Mouse (Mus musculus) heart, embryonic 12.5 days (tissue): ENCODE measurements around the gene Olfr608. TPM values are rescaled to one million over a fixed set of nuclear protein-coding genes. Genes with fewer than 3 reads are reported as not detected.
"Not testable (repeated sequence)": the region's sequence is repeated elsewhere in the genome, so short reads cannot be mapped to it uniquely, and the experiment has no call there.

ENCODE experiments used
- ATAC-seq: fragments of 200-750 bp; cut with Nextera tagmentation; 2 replicates; pipeline ENCODE4 v1.8.0; 2017; ENCODE audit warnings: moderate TSS enrichment, moderate library complexity; ENCODE audit not compliant: insufficient number of reproducible peaks, low FRiP score
- H3K27ac ChIP-seq: fragments of 300-500 bp; sonication (generic); 2 replicates; pipeline ENCODE4 v1.5.1; 2016; ENCODE audit warnings: mild to moderate bottlenecking, moderate library complexity; ENCODE audit not compliant: poor library complexity, severe bottlenecking
- H3K27me3 ChIP-seq: fragments of 300-500 bp; sonication (generic); replicated peaks from 2 replicates; pipeline ENCODE4 v1.6.1; 2016; ENCODE audit warnings: mild to moderate bottlenecking, moderate library complexity
- H3K36me3 ChIP-seq: fragments of 300-500 bp; sonication (generic); 2 replicates; pipeline ENCODE4 v1.6.1; 2016; ENCODE audit warnings: mild to moderate bottlenecking, moderate library complexity
- H3K4me1 ChIP-seq: fragments of 300-500 bp; sonication (generic); replicated peaks from 2 replicates; pipeline ENCODE4 v1.6.1; 2016; ENCODE audit warnings: mild to moderate bottlenecking
- H3K4me2 ChIP-seq: fragments of 300-500 bp; sonication (generic); 2 replicates; pipeline ENCODE4 v1.6.1; 2016; ENCODE audit warnings: mild to moderate bottlenecking, moderate library complexity
- H3K4me3 ChIP-seq: fragments of 300-500 bp; sonication (generic); 2 replicates; pipeline ENCODE4 v1.5.1; 2016; ENCODE audit warnings: mild to moderate bottlenecking
- H3K9ac ChIP-seq: fragments of 300-500 bp; sonication (generic); 2 replicates; pipeline ENCODE4 v1.6.1; 2016; ENCODE audit warnings: mild to moderate bottlenecking, moderate library complexity
- H3K9me3 ChIP-seq: fragments of 300-500 bp; sonication (generic); replicated peaks from 2 replicates; pipeline ENCODE4 v1.6.1; 2016; ENCODE audit warnings: mild to moderate bottlenecking, moderate library complexity
- WGBS: fragments of 180-500 bp; shearing (Covaris S2); methylation state at CpG from one replicate; pipeline ENCODE4 v1.1.7; 2016; 5-methylcytosine and 5-hydroxymethylcytosine counted together
- polyA plus RNA-seq: library from polyadenylated mRNA; unstranded; fragments of >200 nt; fragmentation: Nextera tagmentation; extraction: Ambion mirVana; gene quantifications from 2 replicates; pipeline ENCODE4 v1.2.1, GENCODE M21; 2016

Olfr608 gene
- 0.17 TPM in 1 of 2 replicates, not detected in the other for polyA plus RNA-seq

DNA sequence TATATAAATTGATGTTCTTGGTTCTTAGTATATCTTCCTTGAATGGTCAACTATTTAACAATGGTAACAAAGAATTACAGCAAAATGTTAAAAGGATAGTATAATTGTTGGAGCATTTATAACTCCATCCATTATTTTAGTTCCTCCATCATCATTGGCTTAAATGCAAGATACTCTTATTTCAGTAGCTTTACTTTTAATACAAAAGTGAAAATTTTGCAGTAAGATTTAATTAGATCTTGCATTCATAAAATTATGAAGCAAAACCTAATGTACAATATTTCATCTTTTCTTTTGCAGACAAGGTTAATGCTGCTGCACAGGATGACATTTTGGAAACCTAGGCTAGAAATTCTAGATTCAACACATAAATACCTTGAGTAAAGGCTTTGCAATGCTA, at the start of gene Olfr608:
Olfr608 (plus strand) TSS at position 301 of the 400 bp plus-strand sequence.
- Histone ChIP-seq H3K27me3 (no peaks in the 10 kb centered on the region), H3K27ac (no peak within 1 kb of the TSS), H3K9me3 (no peaks in the 10 kb centered on the region), H3K36me3 (no peaks in the 10 kb centered on the region), H3K4me1 (no peaks in the 10 kb centered on the region), H3K4me3 (no peak within 1 kb of the TSS), H3K9ac (no peak within 1 kb of the TSS), H3K4me2 (no peak within 1 kb of the TSS)
- no peak for ATAC-seq

DNA sequence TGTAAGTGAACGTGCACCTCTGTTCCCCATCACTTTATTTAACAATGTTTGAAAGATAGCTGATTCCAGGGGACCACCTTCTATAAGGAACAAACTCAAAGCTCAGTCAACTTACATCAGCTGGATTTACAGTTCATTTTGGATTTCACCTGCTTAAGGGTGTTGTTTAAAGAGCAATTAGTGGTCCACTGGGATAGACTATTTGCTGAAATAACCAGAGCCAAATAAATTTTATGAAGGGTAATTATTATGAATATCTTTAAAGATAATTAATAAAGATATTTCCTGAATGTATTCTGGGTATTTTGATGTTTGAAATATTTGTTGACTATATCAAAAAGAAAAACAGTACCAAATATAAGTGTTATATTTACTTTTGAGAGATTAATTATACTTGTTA, 24.3 kb upstream of the Olfr608 start, which contains the start of gene Olfr605:
Olfr605 (minus strand) TSS at position 101 of the 400 bp plus-strand sequence.
- no peaks in the 10 kb centered on the region for H3K36me3 ChIP-seq
- no peaks in the 10 kb centered on the region for H3K9me3 ChIP-seq
- no peak within 1 kb of the TSS for H3K4me3 ChIP-seq
- no peak within 1 kb of the TSS for H3K4me2 ChIP-seq
- no peak within 1 kb of the TSS for H3K27ac ChIP-seq
- H3K27me3 ChIP-seq = no peaks in the 10 kb centered on the region
- H3K9ac ChIP-seq = no peak within 1 kb of the TSS
- H3K4me1 ChIP-seq = no peaks in the 10 kb centered on the region
- 77% methylated on average over 1 of the region's 1 CpGs for WGBS
- no peak for ATAC-seq

DNA sequence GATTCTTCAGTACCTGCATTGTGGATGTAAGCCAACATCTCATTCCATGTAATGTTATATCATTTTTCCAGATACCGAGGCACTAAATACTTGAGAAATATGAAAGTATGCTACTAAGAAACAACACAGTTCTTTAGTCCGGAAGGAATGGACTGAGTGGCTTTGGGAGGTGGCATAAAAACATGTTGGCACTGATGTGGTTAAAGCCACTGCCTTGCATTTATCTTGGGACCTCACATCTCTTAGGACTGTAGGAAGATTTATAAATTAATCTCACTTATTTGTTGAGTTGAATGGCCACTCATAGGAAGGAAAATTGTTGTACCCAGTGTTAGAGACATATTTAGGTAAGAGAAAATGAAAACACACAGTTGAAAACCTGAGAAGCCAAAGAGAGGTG, 20.9 kb upstream of the Olfr608 start, which contains the start of gene Olfr606:
Olfr606 (plus strand) TSS at position 301 of the 400 bp plus-strand sequence.
- ATAC-seq = no peak
- Histone ChIP-seq H3K9me3 (0 out of 2 replicates have a peak, but pooled peaks cover 2% of the 10 kb centered on the region), H3K4me1 (no peaks in the 10 kb centered on the region), H3K27ac (no peak within 1 kb of the TSS), H3K27me3 (no peaks in the 10 kb centered on the region), H3K4me3 (no peak within 1 kb of the TSS), H3K36me3 (no peaks in the 10 kb centered on the region), H3K9ac (no peak within 1 kb of the TSS), H3K4me2 (no peak within 1 kb of the TSS)
- WGBS = 81% methylated on average over 2 of the region's 2 CpGs

DNA sequence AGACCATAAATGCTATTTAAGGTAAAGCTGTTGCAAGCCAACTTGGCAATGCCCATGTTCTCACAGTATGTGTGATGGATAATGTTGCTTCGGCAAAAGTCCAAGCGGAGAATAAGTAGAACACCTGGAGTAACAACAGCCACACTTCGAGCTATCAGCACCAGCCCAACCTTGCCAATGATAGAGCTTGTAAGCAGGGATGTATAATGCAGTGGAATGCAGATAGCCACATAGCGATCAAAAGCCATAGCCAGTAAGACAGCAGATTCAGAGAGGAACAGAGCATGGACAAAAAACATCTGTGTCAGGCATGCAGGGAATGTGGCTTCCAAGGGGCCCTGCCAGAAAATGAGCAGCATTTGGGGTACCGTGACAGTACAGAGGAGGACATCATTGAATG, 9.1 kb upstream of the Olfr608 start:
- Histone ChIP-seq H3K27me3 (no peaks in the 10 kb centered on the region), H3K4me1 (peaks cover 5% of the 10 kb centered on the region; the same call in 1 of the 2 replicates), H3K9me3 (no peaks in the 10 kb centered on the region), H3K36me3 (no peaks in the 10 kb centered on the region), H3K27ac (no peak overlapping the region), H3K9ac (no peak overlapping the region), H3K4me3 (no peak overlapping the region), H3K4me2 (0 out of 2 replicates have a peak overlapping the region, but pooled peaks have one; percentile 8)
- ATAC-seq = peak; percentile 45; the same call in 1 of the 2 replicates
- 55% methylated on average over 5 of the region's 5 CpGs for WGBS

DNA sequence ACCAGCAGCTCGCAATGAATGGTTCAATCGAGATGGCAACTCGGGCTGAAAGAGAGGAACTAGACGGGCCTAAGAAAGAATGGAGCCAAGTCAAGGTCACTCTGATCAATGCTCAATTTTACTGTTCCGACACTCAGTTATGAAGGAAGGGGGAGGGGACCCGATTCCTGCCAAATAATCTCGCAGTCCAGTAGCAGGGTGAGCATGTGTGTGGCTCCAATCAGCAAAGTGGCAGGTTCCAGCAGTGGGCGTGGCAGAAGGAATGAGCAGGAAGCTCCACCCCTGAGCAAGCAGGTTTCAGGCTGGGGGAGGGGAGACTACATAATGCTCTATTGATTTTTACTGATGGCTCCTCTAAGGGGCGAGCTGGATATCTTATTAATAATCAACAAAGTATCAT, 7.4 kb downstream of the Olfr608 start:
- H3K9ac ChIP-seq, H3K27me3 ChIP-seq, H3K4me3 ChIP-seq, H3K27ac ChIP-seq, H3K9me3 ChIP-seq, H3K4me1 ChIP-seq, H3K4me2 ChIP-seq, H3K36me3 ChIP-seq, ATAC-seq: not testable (repeated sequence)
- 88% methylated on average over 9 of the region's 9 CpGs for WGBS

DNA sequence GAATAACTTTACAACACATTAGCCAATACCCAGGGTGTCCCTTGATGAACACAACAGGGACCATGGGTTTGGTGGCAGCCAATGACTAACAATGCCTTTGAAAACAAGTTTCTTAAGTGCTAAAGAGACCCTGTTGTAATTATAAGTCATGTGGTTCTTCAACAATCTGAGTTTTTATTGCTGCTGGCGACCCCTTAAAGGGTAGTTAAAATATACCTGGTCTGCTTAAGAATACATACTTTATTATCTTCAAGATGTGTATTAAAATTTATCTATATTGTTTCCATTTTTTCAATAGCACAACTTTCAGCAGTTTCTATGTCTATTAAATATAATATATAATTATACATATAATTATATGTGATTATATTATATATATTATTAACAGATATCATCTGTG, 28.3 kb downstream of the Olfr608 start, which contains the start of gene Olfr609:
Olfr609 (minus strand) TSS at position 101 of the 400 bp plus-strand sequence.
- Histone ChIP-seq H3K4me3 (no peak within 1 kb of the TSS), H3K9ac (no peak within 1 kb of the TSS), H3K9me3 (no peaks in the 10 kb centered on the region), H3K27ac (no peak within 1 kb of the TSS), H3K27me3 (no peaks in the 10 kb centered on the region), H3K4me2 (no peak within 1 kb of the TSS), H3K36me3 (no peaks in the 10 kb centered on the region), H3K4me1 (no peaks in the 10 kb centered on the region)
- WGBS = 60% methylated on average over 1 of the region's 1 CpGs
- ATAC-seq = no peak

DNA sequence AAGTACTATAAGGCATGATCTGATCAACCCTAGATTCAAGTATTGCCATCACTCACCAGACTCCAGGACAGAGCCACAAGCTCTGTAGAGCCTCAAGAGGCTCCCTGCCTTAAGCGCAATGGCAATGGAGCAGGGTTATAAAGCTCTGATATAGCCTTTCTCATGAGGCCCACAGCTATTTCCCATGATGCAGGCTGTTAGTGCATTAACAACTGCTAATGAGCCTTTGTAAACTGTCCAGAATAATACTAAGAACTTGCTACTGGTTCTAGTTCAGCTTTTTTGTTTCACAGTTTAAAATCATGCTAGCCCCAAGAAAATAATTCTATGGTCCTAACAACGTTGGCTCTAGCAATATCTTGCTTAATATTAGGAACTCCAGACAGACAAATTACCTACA, 42.3 kb downstream of the Olfr608 start, which contains the start of gene Olfr610:
Olfr610 (minus strand) TSS at position 101 of the 400 bp plus-strand sequence.
- 82% methylated on average over 2 of the region's 2 CpGs for WGBS

DNA sequence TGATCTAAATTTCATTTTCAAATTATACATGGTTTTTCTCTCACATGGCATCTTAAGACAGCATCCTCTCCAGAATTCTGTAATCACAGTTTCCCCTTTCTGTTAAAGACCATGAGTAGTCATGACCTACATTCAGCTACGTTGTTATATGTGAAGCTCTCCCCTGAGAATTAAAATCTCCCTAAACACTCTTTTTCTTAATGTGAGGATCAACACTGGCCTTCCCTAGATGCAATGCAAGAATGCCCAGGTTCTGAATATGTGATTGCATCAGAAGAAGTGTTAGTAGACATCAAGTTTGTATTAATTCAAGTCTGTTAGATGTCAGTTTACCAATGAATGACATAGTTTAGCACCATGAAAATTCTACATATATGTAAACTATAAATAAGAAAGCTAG, 51.1 kb downstream of the Olfr608 start, which contains the start of gene Olfr611:
Olfr611 (minus strand) TSS at position 101 of the 400 bp plus-strand sequence.
- H3K27ac ChIP-seq, H3K4me3 ChIP-seq: not testable (repeated sequence)
- 47% methylated on average over 1 of the region's 1 CpGs for WGBS

More for the DNA sequence above, 42.3 kb downstream of the Olfr608 start, which contains the start of gene Olfr610:
- H3K9me3 ChIP-seq = no peaks in the 10 kb centered on the region
- H3K4me1 ChIP-seq = no peaks in the 10 kb centered on the region
- H3K4me3 ChIP-seq = no peak within 1 kb of the TSS
- no peak within 1 kb of the TSS for H3K9ac ChIP-seq
- H3K36me3 ChIP-seq = no peaks in the 10 kb centered on the region
- no peak within 1 kb of the TSS for H3K27ac ChIP-seq
- ATAC-seq = no peak
- no peak within 1 kb of the TSS for H3K4me2 ChIP-seq
- H3K27me3 ChIP-seq = no peaks in the 10 kb centered on the region

More for the DNA sequence above, 51.1 kb downstream of the Olfr608 start, which contains the start of gene Olfr611:
- not testable (repeated sequence) for H3K4me2 ChIP-seq, H3K27me3 ChIP-seq, H3K9ac ChIP-seq, H3K36me3 ChIP-seq, ATAC-seq, H3K9me3 ChIP-seq, H3K4me1 ChIP-seq

Other genes starting within 250 kb of the Olfr608 start
- gene Usp17ld, start 217.4 kb upstream of the Olfr608 start, polyA plus RNA-seq = not detected in 2 replicates
- not detected in 2 replicates for gene Olfr596, start 164.2 kb upstream of the Olfr608 start, polyA plus RNA-seq
- not detected in 2 replicates for gene Olfr597, start 153.6 kb upstream of the Olfr608 start, polyA plus RNA-seq
- gene Olfr598, start 146.3 kb upstream of the Olfr608 start, polyA plus RNA-seq = not detected in 2 replicates
- not detected in 2 replicates for gene Olfr599, start 134.0 kb upstream of the Olfr608 start, polyA plus RNA-seq
- gene Olfr600, start 120.2 kb upstream of the Olfr608 start, polyA plus RNA-seq = not detected in 2 replicates
- gene Olfr601, start 107.2 kb upstream of the Olfr608 start, polyA plus RNA-seq = not detected in 2 replicates
- gene Olfr603, start 83.7 kb upstream of the Olfr608 start, polyA plus RNA-seq = not detected in 2 replicates
- gene Usp17lc, start 54.8 kb upstream of the Olfr608 start, polyA plus RNA-seq = not detected in 2 replicates
- not detected in 2 replicates for gene Olfr605, start 24.4 kb upstream of the Olfr608 start, polyA plus RNA-seq
- not detected in 2 replicates for gene Olfr606, start 20.8 kb upstream of the Olfr608 start, polyA plus RNA-seq
- 0.13 and 0.28 TPM in 2 replicates for gene Olfr607, start 5.7 kb upstream of the Olfr608 start, polyA plus RNA-seq
- gene Olfr609, start 28.2 kb downstream of the Olfr608 start, polyA plus RNA-seq = 0.08 TPM in 1 of 2 replicates, not detected in the other
- not detected in 2 replicates for gene Olfr610, start 42.2 kb downstream of the Olfr608 start, polyA plus RNA-seq
- gene Olfr611, start 51.0 kb downstream of the Olfr608 start, polyA plus RNA-seq = not detected in 2 replicates
- gene Olfr612, start 72.8 kb downstream of the Olfr608 start, polyA plus RNA-seq = not detected in 2 replicates
- gene Olfr613, start 78.2 kb downstream of the Olfr608 start, polyA plus RNA-seq = not detected in 2 replicates
- not detected in 2 replicates for gene Olfr615, start 86.2 kb downstream of the Olfr608 start, polyA plus RNA-seq
- gene Olfr616, start 99.3 kb downstream of the Olfr608 start, polyA plus RNA-seq = not detected in 2 replicates
- not detected in 2 replicates for gene Olfr617, start 103.2 kb downstream of the Olfr608 start, polyA plus RNA-seq
- gene Olfr618, start 120.2 kb downstream of the Olfr608 start, polyA plus RNA-seq = not detected in 2 replicates
- gene Olfr619, start 130.7 kb downstream of the Olfr608 start, polyA plus RNA-seq = not detected in 2 replicates
- gene Olfr620, start 142.7 kb downstream of the Olfr608 start, polyA plus RNA-seq = not detected in 2 replicates
- gene Olfr622, start 172.8 kb downstream of the Olfr608 start, polyA plus RNA-seq = not detected in 2 replicates
- not detected in 2 replicates for gene Olfr623, start 193.8 kb downstream of the Olfr608 start, polyA plus RNA-seq
- gene Olfr624, start 201.3 kb downstream of the Olfr608 start, polyA plus RNA-seq = 0.03 and 0.04 TPM in 2 replicates
- gene Olfr625-ps1, start 212.8 kb downstream of the Olfr608 start, polyA plus RNA-seq = not detected in 2 replicates
- gene Olfr243, start 244.8 kb downstream of the Olfr608 start, polyA plus RNA-seq = not detected in 2 replicates